Mouse (Mus musculus): ENCODE measurements at regions not wholly inside any gene's neighbourhood (a gene's known extent, or its start where the extent isn't known, plus 50 kb on each side); places are given as distances from the start of the nearest gene placed in this dataset.

- DNase-seq, result peak; percentile 20 to 23
Measured at GRCm38 (mm10) chr1:128824916-128825683, 233.0 kb upstream of the Cxcr4 start.

GRCm38 (mm10) chr1:128824235-128824634 is 232.1 kb upstream of the Cxcr4 start:
- peak; percentile 86 to 88 for DNase-seq

GRCm38 (mm10) chr1:128821991-128822390 is 229.9 kb upstream of the Cxcr4 start:
- no peak for DNase-seq

DNA sequence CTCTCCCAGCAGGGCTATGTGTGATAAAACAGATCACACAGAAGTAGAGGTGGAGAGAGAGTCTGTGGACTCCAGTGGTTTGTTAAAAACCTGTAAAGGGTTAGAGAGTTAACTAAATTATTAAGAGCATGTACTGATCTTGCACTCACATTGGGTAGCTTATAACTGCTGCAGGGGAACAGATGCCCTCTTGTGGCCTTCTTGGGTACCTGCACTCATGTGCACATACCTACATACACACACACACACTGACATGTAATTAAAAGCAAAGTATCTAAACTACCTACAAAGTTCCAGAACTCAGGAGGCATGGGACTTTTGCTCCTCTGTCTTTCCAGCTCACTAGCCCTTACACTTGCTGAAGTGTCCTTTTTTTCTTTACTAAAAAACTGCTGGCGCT is 228.4 kb upstream of the Cxcr4 start:
- DNase-seq, result no peak

GRCm38 (mm10) chr1:128819611-128820010 is 227.5 kb upstream of the Cxcr4 start:
- DNase-seq, result no peak

DNA sequence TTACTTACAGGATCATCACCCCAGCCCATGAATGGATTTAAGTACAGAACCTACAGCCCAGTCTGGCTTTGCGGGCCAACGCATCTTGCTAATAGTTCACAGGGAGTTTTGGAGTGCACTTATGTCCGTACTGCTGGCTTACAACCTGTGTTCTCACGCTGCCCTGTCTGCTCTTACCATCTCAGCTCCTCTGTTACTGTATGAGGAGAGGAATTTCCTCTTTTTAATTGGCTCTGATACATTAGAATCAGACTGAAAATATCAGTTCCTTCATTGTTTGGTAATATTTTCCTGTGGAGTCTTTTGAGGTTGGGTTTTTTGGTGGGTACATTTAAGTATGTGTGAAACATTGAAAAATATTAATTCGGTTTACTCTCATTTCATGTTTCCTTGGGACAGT is 221.3 kb upstream of the Cxcr4 start:
- DNase-seq, result no peak

GRCm38 (mm10) chr1:128810860-128811259 is 218.8 kb upstream of the Cxcr4 start:
- no peak for DNase-seq

DNA sequence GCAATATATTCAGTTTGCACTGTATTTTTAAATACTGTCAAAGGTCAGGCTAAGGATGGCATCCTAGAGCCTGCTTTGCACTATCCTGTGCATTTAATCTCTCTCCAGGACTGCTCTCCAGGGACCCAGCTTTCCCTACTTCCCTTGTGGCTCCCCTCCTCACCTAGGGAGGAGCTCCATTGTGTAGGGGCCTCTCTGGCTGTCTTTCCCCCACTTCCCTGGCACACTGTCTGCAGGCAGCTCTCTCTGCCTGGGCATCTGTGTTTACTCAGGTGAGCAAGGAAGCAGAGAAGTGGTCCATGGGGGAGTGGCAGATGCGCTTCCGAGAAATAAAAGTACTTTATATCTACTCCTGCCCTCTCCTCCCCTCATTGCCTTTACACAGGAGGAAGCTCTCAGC is 218.0 kb upstream of the Cxcr4 start:
- DNase-seq, result no peak

DNA sequence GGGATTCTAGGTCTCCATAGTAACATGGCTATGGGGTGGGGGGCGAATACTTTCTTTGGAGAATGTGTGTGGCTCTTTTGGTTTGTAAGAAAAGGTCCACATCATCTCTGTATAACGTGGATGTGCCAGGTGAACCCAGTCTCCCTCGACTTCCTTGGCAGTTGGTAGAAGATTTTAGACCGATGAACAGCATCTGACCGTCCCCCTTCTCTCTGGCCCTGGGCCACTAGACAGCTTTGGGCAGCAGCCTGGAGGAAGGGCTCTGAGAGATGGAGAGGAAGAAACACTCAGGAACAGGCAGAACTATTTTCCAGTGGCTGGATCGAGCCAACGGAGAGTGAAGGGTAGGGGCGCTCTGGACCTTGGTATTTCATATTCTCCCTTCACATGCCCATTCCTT is 217.5 kb upstream of the Cxcr4 start:
- no peak for DNase-seq

- DNase-seq, result no peak
Measured at GRCm38 (mm10) chr1:128808599-128808998, 216.5 kb upstream of the Cxcr4 start.

DNA sequence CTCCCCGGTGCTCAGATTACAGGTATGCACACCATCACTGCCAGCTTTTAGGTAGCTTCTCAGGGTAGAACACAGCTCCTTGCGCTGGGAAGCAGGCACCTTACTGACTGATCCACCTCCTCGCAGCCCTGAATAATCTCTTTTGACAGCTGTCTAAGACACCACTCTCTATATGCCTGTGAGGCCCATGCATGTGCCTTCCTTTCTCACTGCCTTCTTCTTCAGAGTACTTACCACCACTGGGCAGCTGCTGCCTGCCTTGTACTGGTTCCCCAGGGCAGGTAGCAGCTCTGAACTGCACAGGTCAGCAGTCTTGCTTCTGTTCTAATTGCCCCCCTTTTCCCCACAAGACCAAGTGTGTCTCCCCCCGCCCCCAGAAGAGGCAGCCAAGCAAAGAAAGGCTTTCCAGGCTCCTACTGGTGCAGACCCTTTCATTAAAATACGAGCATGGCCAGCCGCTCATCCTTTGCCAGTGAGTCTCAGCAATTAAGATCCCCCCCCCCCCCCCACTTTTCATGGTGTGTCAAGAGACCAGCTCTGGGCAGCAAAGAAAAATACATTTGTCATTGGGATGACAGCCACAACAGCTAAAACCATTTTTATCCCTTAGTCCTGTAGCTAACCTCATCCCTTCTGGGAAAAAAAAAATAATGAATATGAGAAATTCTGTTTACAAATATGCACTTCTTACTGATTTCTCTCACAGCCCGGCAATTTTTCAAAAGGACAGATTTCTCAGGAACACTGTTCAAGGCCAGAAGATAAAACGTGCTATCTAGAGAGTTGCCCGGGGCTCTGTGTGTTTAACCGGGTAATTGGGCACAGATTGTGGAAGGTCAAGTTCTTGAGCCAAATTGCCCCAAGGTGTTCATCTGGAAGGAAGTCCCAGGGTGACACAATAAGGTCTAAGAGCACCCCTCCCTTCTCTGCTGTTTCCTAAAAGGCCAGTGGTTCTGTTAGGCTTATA is 213.9 kb upstream of the Cxcr4 start:
- DNase-seq, result no peak

- no peak for DNase-seq
Measured at GRCm38 (mm10) chr1:128803433-128804060, 211.5 kb upstream of the Cxcr4 start.

DNA sequence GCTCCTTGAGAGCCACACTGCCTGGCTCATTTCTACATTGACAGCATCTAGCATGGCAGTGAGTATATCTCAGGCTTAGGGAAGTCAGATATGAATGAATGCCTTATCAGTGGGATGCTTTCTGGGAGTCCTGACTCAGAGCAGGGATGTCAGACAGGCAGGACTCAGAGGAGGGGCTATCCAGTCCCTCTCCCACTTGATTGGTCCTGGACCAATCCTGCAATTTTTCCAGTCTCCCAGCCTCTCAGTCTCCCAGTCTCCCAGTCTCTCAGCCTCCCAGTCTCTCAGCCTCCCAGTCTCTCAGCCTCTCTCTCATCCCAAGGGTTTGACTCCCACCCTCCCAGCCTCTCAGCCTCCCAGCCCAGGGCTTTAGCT is 211.0 kb upstream of the Cxcr4 start:
- no peak for DNase-seq

- DNase-seq, result no peak
Measured at GRCm38 (mm10) chr1:128798721-128799120, 206.6 kb upstream of the Cxcr4 start.

DNA sequence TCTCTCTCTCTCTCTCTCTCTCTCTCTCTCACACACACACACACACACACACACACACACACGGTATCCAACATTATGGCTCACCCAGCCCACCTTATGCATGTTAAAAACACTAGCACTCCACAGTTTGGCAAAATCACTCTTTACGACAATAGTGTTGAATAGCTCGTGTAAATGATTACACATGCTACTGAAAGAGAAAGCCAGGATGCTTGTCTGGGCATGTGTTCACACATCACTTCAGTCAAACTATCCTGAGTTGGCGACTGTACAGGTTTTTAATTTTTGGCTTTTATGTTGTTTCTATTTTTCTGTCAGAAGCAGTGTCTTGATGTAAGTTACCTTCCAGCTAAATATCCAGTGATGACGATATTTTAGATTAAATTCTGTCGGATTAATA is 203.6 kb upstream of the Cxcr4 start:
- DNase-seq, result no peak

GRCm38 (mm10) chr1:128790881-128791280 is 198.8 kb upstream of the Cxcr4 start:
- DNase-seq, result no peak

DNA sequence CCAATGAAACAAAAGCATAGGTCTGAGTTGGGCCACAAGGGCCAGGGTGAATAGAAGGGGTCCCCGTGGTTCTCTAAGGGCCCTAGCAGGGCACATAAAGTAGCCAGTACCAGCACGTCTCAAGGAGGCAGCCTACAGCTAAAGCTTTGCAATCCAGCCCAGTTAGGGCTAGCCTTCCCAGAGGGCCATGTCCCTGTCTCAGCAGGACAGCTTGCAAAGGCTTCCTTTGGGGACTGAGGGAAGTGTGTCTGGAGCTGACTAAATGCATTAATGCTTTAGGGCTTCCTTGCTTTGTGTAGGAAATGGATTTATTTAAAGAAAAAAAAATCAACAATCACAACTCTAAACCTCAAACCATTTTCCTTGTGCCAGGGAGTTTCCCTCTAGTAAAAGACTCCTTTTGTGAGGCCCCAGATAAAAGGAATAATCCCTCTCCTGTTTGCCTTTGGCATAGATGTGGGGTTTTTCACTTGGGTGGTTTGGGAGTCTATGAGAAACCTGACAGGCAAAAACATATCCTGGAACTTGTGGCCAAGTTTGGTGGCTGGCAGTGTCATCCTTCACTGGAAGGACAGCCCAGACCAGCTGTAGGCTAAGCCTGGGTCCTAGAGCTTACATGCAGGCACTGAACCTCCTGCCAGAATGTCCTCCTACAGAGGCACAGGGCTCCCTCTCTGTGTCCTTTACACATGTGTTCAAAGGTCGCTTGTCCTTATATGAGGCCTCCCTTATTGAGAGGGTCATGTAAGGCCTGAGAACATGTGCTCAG is 197.7 kb upstream of the Cxcr4 start:
- no peak for DNase-seq

- DNase-seq, result no peak
Measured at GRCm38 (mm10) chr1:128788227-128788626, 196.1 kb upstream of the Cxcr4 start.

DNA sequence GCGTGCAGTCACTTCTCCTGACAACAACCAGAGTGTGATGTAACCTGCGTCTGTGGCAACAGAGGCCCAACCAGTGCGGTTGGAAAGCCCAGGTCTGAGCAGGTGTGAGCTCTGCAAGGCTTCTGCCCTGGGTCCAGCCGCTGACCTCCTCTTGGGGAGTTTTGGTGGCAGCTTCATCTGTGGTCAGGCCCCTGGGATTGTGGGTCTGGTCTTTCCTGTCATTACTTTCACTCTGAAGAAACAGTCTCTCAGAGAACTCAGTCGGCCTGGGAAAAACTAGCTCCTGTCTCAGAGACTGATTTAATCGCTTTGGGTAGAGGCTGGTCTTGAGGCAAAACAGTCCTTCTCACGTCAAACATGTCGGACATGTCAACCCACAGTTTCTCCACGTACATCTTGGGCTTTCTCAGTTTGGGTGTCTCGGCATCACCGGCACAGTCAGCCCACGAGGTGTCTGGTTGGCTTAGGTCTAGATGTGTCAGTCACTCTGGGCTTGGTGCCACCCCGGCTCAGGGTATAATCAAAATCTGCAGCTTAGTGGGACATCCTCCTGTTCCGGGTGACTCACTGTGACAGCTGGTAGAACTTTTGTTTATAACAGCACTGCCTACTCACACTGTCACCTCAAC is 195.0 kb upstream of the Cxcr4 start:
- peak; percentile 59 to 66 for DNase-seq

- no peak for DNase-seq
Measured at GRCm38 (mm10) chr1:128782286-128782685, 190.2 kb upstream of the Cxcr4 start.

DNA sequence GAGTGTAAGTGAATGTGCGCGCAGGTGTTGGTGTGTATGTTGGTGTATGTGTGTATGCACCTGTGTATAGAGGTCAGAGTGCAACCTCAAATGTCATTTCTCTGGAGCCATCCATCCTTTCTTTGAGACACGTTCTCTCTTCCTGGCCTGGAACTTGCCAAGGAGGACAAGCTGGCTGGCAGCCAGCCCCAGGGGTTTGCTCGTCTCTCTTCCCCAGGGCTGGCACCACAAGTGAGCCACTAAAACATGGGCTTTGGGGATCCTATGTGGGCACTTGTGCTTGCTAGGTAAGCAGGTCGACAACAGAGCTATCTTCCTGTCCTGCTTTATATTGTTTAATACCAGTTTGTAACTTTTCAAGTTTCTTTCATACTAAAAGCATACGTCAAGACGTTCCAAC is 189.8 kb upstream of the Cxcr4 start:
- no peak for DNase-seq

DNA sequence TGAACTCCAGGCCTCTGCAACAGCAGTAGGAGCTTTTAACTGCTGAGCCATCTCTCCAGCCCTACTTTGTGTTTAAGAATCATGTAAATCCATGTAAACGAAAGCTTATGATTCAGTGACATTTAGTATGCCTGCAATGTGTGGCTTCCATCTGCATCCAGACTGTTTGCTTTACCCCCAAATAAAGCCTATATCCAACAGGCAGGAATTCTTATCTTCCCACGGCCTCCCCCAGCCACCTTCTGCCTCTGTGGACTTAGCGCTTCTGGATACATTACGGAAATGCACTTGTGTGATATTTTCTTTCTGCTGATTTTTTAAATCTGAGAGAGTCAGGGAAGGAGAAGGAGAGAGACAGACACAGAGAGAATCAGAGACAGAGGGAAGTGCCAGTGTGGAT is 189.2 kb upstream of the Cxcr4 start:
- DNase-seq, result no peak
